Mouse (Mus musculus): Measurements from ENCODE around the gene Btbd18. TPM values are rescaled to one million over a fixed set of nuclear protein-coding genes. Genes with fewer than 3 reads are reported as not detected.
A peak's percentile ranks its signal among the peaks of the same experiment; 100 is the strongest.

The Btbd18 gene
- total and polyA plus RNA-seq, 3 experiments: 0.04 to 0.24 TPM; not detected in 1

DNA sequence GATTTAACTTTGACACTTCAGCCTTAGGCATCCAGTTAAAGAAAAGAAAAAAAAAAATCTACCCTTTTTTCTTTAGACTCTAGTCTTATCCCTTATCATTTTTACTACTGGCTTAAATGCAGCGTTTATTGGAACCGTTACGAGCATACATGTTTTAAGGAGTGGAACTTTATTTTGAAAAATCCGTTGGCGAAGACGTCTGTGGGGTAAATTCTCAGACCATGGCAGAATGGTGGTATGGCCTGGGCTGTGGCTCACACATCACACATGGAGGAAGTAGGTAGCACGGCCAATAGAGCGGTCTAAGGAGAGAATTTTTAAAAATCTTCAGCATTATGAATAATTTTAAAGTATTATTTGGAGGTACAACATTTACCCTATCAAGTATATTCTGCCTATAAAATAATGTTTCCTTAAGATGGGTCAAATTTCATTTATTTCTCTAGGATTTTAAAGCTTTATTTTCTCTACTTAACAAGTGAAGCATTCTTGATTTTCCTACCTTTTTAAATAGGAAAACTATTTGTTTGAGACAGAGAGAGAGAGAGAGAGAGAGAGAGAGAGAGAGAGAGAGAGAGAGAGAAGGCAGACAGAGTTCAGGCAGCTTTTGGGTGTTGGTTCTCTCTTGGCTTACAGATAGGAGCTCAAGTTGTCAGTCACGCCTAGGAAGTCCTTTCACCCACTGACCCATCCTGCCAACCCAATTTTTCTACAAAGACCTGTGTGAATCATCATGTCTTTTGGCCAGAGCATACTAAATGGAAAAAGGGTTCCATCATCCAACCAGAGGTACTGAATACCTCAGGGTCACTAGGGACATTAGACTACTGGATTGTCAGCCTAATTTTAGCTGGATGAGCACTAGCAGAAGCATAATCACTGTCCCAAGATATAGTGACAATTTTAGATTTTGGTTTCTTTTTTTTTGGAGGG is 57.8 kb downstream of the Btbd18 start:
- peak overlapping the region; percentile 76 to 90 (median 77) for H3K4me3 ChIP-seq (replicated peaks in 1 of 3; ENCODE audit: low read depth in 2 of 3, low read length in 2 of 3, poor library complexity in 1 of 3)
- dilution Hi-C loops (cut with MboI; ENCODE audit: extremely low pct_ligation_motif_present, extremely low pct_unique_long_range_greater_than_20kb, low sequenced_read_pairs): no loop called here
- peaks cover 24% of the 10 kb centered on the region for H3K79me2 ChIP-seq (replicated peaks; ENCODE audit: control insufficient read depth, extremely low read depth, insufficient read depth, poor library complexity, severe bottlenecking)
- no peaks in the 10 kb centered on the region for H3K9me3 ChIP-seq (replicated peaks; ENCODE audit: low read length)
- peak overlapping the region; percentile 86 for H3K4me2 ChIP-seq (ENCODE audit: insufficient read depth, low read depth, poor library complexity, severe bottlenecking)
- TF ChIP-seq EP300 (IDR thresholded peaks at IDR 0.05; ENCODE audit: low read length) (no peak), CHD2 (IDR thresholded peaks at IDR 0.05; ENCODE audit: low read length) (no peak), CHD1 (IDR thresholded peaks at IDR 0.05; ENCODE audit: low read depth, low read length) (peak; percentile 82; the same call in 1 of the 2 replicates), E2F4 (IDR thresholded peaks at IDR 0.05; ENCODE audit: insufficient replicate concordance, low read depth, low read length) (no peak), JUND (conservative IDR thresholded peaks at IDR 0.05; ENCODE audit: low read depth, low read length) (0 out of 2 replicates have a peak, but pooled peaks have one; percentile 43), ZNF384 (IDR thresholded peaks at IDR 0.05; ENCODE audit: low read depth, low read length) (peak; percentile 37), TBP (conservative IDR thresholded peaks at IDR 0.05; ENCODE audit: low read depth, low read length) (0 out of 2 replicates have a peak, but pooled peaks have one; percentile 11)
- peaks cover 6 to 10% of the 10 kb centered on the region in 2 experiments for H3K36me3 ChIP-seq (replicated peaks in 1 of 2; ENCODE audit: control insufficient read depth in 1 of 2, insufficient read depth in 1 of 2, low read length in 1 of 2)
- H3K9ac ChIP-seq (ENCODE audit: insufficient read depth, low read depth): peak overlapping the region; percentile 54
- in situ Hi-C loops (cut with MboI; ENCODE audit: low pct_ligation_motif_present, low pct_unique_long_range_greater_than_20kb, low sequenced_read_pairs): no loop called here
- peak; percentile 21 for DNase-seq (ENCODE audit: extremely low read depth)
- no peaks in the 10 kb centered on the region for H3K27me3 ChIP-seq (replicated peaks)
- no peak overlapping the region; the same call in 1 of the 2 replicates for H3K27ac ChIP-seq (ENCODE audit: insufficient read depth, low read depth)
- H3K4me1 ChIP-seq (ENCODE audit: control insufficient read depth in 1 of 2, insufficient read depth in 2 of 2): peaks cover 0 to 26% of the 10 kb centered on the region in 2 experiments; a peak in 3 of 4 replicates

DNA sequence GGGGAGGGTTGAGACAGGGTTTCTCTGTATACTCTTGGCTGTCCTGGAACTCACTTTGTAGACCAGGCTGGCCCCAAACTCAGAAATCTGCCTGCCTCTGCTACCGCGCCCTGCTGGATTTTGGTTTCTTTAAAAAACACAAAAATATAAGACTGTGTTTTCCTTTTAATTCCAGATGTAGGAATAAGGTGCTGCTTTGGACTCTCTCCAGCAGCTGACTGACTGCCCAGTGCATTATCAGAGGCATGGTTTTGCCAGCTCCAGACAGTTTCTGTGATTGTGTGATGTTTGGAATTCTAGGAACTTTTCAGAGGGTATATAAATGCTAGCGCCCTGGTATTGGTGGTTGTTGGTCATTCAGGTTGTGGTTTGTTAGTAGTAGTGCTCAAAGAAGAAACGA is 58.5 kb downstream of the Btbd18 start:
- Histone ChIP-seq H3K27me3 (replicated peaks) (no peaks in the 10 kb centered on the region), H3K4me3 (replicated peaks in 1 of 3; ENCODE audit: low read depth in 2 of 3, low read length in 2 of 3, poor library complexity in 1 of 3) (no peak overlapping the region), H3K4me2 (ENCODE audit: insufficient read depth, low read depth, poor library complexity, severe bottlenecking) (peak overlapping the region; percentile 86; the same call in 1 of the 2 replicates), H3K9ac (ENCODE audit: insufficient read depth, low read depth) (peak overlapping the region; percentile 54), H3K36me3 (replicated peaks in 1 of 2; ENCODE audit: control insufficient read depth in 1 of 2, insufficient read depth in 1 of 2, low read length in 1 of 2) (peaks cover 6 to 16% of the 10 kb centered on the region in 2 experiments), H3K79me2 (replicated peaks; ENCODE audit: control insufficient read depth, extremely low read depth, insufficient read depth, poor library complexity, severe bottlenecking) (peaks cover 21% of the 10 kb centered on the region), H3K27ac (ENCODE audit: insufficient read depth, low read depth) (no peak overlapping the region), H3K4me1 (ENCODE audit: control insufficient read depth in 1 of 2, insufficient read depth in 2 of 2) (peaks cover 0 to 22% of the 10 kb centered on the region in 2 experiments; a peak in 3 of 4 replicates), H3K9me3 (replicated peaks; ENCODE audit: low read length) (no peaks in the 10 kb centered on the region)
- in situ Hi-C loops (cut with MboI; ENCODE audit: low pct_ligation_motif_present, low pct_unique_long_range_greater_than_20kb, low sequenced_read_pairs): no loop called here
- TF ChIP-seq POLR2AphosphoS2 (IDR thresholded peaks at IDR 0.05; ENCODE audit: low read depth, low read length) (no peak), NELFE (IDR thresholded peaks at IDR 0.05; ENCODE audit: low read depth, low read length) (no peak)
- DNase-seq (ENCODE audit: extremely low read depth): no peak
- dilution Hi-C loops (cut with MboI; ENCODE audit: extremely low pct_ligation_motif_present, extremely low pct_unique_long_range_greater_than_20kb, low sequenced_read_pairs): no loop called here

Other genes with a start within 250 kb of the Btbd18 start
- 2.6 and 3.9 TPM in 2 replicates for gene Calcrl, start 233.7 kb upstream of the Btbd18 start, total RNA-seq (2012; rRNA removed)
- 12.1 and 13.6 TPM in 2 replicates for gene Calcrl, start 233.7 kb upstream of the Btbd18 start, total RNA-seq (2014; rRNA removed)
- 4.3 and 5.9 TPM in 2 replicates for gene Calcrl, start 233.7 kb upstream of the Btbd18 start, polyA plus RNA-seq (2012; ENCODE audit: insufficient read length, low read depth)
- gene Tfpi, start 182.3 kb upstream of the Btbd18 start, total RNA-seq (2012; rRNA removed): not detected in 2 replicates
- 0.38 and 0.46 TPM in 2 replicates for gene Tfpi, start 182.3 kb upstream of the Btbd18 start, total RNA-seq (2014; rRNA removed)
- gene Tfpi, start 182.3 kb upstream of the Btbd18 start, polyA plus RNA-seq (2012; ENCODE audit: insufficient read length, low read depth): 0.17 TPM in 1 of 2 replicates, not detected in the other
- gene Ctnnd1, start 8.3 kb upstream of the Btbd18 start, total RNA-seq (2012; rRNA removed): 2.7 and 2.8 TPM in 2 replicates
- 0.28 and 0.38 TPM in 2 replicates for gene Ctnnd1, start 8.3 kb upstream of the Btbd18 start, total RNA-seq (2014; rRNA removed)
- gene Ctnnd1, start 8.3 kb upstream of the Btbd18 start, polyA plus RNA-seq (2012; ENCODE audit: insufficient read length, low read depth): 1.2 and 1.5 TPM in 2 replicates
- 453 and 473 TPM in 2 replicates for gene Selenoh, start 11.7 kb downstream of the Btbd18 start, total RNA-seq (2012; rRNA removed)
- 408 and 428 TPM in 2 replicates for gene Selenoh, start 11.7 kb downstream of the Btbd18 start, total RNA-seq (2014; rRNA removed)
- 275 and 277 TPM in 2 replicates for gene Selenoh, start 11.7 kb downstream of the Btbd18 start, polyA plus RNA-seq (2012; ENCODE audit: insufficient read length, low read depth)
- gene Gm28635, start 19.0 kb downstream of the Btbd18 start, total RNA-seq (2012; rRNA removed): not detected in 2 replicates
- gene Gm28635, start 19.0 kb downstream of the Btbd18 start, total RNA-seq (2014; rRNA removed): not detected in 2 replicates
- not detected in 2 replicates for gene Gm28635, start 19.0 kb downstream of the Btbd18 start, polyA plus RNA-seq (2012; ENCODE audit: insufficient read length, low read depth)
- gene Med19, start 19.3 kb downstream of the Btbd18 start, total RNA-seq (2012; rRNA removed): 10.7 and 12.7 TPM in 2 replicates
- 25.6 and 25.9 TPM in 2 replicates for gene Med19, start 19.3 kb downstream of the Btbd18 start, total RNA-seq (2014; rRNA removed)
- gene Med19, start 19.3 kb downstream of the Btbd18 start, polyA plus RNA-seq (2012; ENCODE audit: insufficient read length, low read depth): 23.1 and 24.7 TPM in 2 replicates
- gene Tmx2, start 20.1 kb downstream of the Btbd18 start, total RNA-seq (2012; rRNA removed): 58.7 and 76.5 TPM in 2 replicates
- 66.4 and 68.1 TPM in 2 replicates for gene Tmx2, start 20.1 kb downstream of the Btbd18 start, total RNA-seq (2014; rRNA removed)
- gene Tmx2, start 20.1 kb downstream of the Btbd18 start, polyA plus RNA-seq (2012; ENCODE audit: insufficient read length, low read depth): 70.4 and 75.5 TPM in 2 replicates
- gene Zdhhc5, start 56.1 kb downstream of the Btbd18 start, total RNA-seq (2012; rRNA removed): 25.4 and 28.5 TPM in 2 replicates
- gene Zdhhc5, start 56.1 kb downstream of the Btbd18 start, total RNA-seq (2014; rRNA removed): 35.5 and 37.7 TPM in 2 replicates
- 37.6 and 45.5 TPM in 2 replicates for gene Zdhhc5, start 56.1 kb downstream of the Btbd18 start, polyA plus RNA-seq (2012; ENCODE audit: insufficient read length, low read depth)
- gene Clp1, start 68.3 kb downstream of the Btbd18 start, total RNA-seq (2012; rRNA removed): 32.0 and 42.1 TPM in 2 replicates
- 65.2 and 67.1 TPM in 2 replicates for gene Clp1, start 68.3 kb downstream of the Btbd18 start, total RNA-seq (2014; rRNA removed)
- 37.0 and 46.5 TPM in 2 replicates for gene Clp1, start 68.3 kb downstream of the Btbd18 start, polyA plus RNA-seq (2012; ENCODE audit: insufficient read length, low read depth)
- gene Ypel4, start 75.0 kb downstream of the Btbd18 start, total RNA-seq (2012; rRNA removed): 0.25 and 0.59 TPM in 2 replicates
- gene Ypel4, start 75.0 kb downstream of the Btbd18 start, total RNA-seq (2014; rRNA removed): not detected in 2 replicates
- gene Ypel4, start 75.0 kb downstream of the Btbd18 start, polyA plus RNA-seq (2012; ENCODE audit: insufficient read length, low read depth): not detected in 2 replicates
- not detected in 2 replicates for gene Gm19426, start 84.6 kb downstream of the Btbd18 start, total RNA-seq (2012; rRNA removed)
- gene Gm19426, start 84.6 kb downstream of the Btbd18 start, total RNA-seq (2014; rRNA removed): not detected in 2 replicates
- gene Gm19426, start 84.6 kb downstream of the Btbd18 start, polyA plus RNA-seq (2012; ENCODE audit: insufficient read length, low read depth): not detected in 2 replicates
- not detected in 2 replicates for gene Serping1, start 116.4 kb downstream of the Btbd18 start, total RNA-seq (2012; rRNA removed)
- gene Serping1, start 116.4 kb downstream of the Btbd18 start, total RNA-seq (2014; rRNA removed): not detected in 2 replicates
- not detected in 2 replicates for gene Serping1, start 116.4 kb downstream of the Btbd18 start, polyA plus RNA-seq (2012; ENCODE audit: insufficient read length, low read depth)
- gene Ube2l6, start 139.7 kb downstream of the Btbd18 start, total RNA-seq (2012; rRNA removed): 1.7 and 2.0 TPM in 2 replicates
- gene Ube2l6, start 139.7 kb downstream of the Btbd18 start, total RNA-seq (2014; rRNA removed): 7.3 and 8.5 TPM in 2 replicates
- gene Ube2l6, start 139.7 kb downstream of the Btbd18 start, polyA plus RNA-seq (2012; ENCODE audit: insufficient read length, low read depth): 4.1 and 5.0 TPM in 2 replicates
- gene Smtnl1, start 163.6 kb downstream of the Btbd18 start, total RNA-seq (2012; rRNA removed): 0.71 and 1.5 TPM in 2 replicates
- 0.26 TPM in 1 of 2 replicates, not detected in the other for gene Smtnl1, start 163.6 kb downstream of the Btbd18 start, total RNA-seq (2014; rRNA removed)
- gene Smtnl1, start 163.6 kb downstream of the Btbd18 start, polyA plus RNA-seq (2012; ENCODE audit: insufficient read length, low read depth): 0.13 and 0.14 TPM in 2 replicates
- 81.2 and 99.6 TPM in 2 replicates for gene Timm10, start 167.9 kb downstream of the Btbd18 start, total RNA-seq (2012; rRNA removed)
- gene Timm10, start 167.9 kb downstream of the Btbd18 start, total RNA-seq (2014; rRNA removed): 107 and 115 TPM in 2 replicates
- gene Timm10, start 167.9 kb downstream of the Btbd18 start, polyA plus RNA-seq (2012; ENCODE audit: insufficient read length, low read depth): 77.7 and 86.0 TPM in 2 replicates
- gene Slc43a1, start 179.8 kb downstream of the Btbd18 start, total RNA-seq (2012; rRNA removed): 4.9 and 5.0 TPM in 2 replicates
- 0.19 TPM in 1 of 2 replicates, not detected in the other for gene Slc43a1, start 179.8 kb downstream of the Btbd18 start, total RNA-seq (2014; rRNA removed)
- 0.30 and 0.71 TPM in 2 replicates for gene Slc43a1, start 179.8 kb downstream of the Btbd18 start, polyA plus RNA-seq (2012; ENCODE audit: insufficient read length, low read depth)
- not detected in 2 replicates for gene Rtn4rl2, start 227.6 kb downstream of the Btbd18 start, total RNA-seq (2012; rRNA removed)
- gene Rtn4rl2, start 227.6 kb downstream of the Btbd18 start, total RNA-seq (2014; rRNA removed): not detected in 2 replicates
- not detected in 2 replicates for gene Rtn4rl2, start 227.6 kb downstream of the Btbd18 start, polyA plus RNA-seq (2012; ENCODE audit: insufficient read length, low read depth)

All from CH12.LX (cell line).